Mouse (Mus musculus): ENCODE measurements around the gene Hist4h4.

Hist4h4 gene

DNA sequence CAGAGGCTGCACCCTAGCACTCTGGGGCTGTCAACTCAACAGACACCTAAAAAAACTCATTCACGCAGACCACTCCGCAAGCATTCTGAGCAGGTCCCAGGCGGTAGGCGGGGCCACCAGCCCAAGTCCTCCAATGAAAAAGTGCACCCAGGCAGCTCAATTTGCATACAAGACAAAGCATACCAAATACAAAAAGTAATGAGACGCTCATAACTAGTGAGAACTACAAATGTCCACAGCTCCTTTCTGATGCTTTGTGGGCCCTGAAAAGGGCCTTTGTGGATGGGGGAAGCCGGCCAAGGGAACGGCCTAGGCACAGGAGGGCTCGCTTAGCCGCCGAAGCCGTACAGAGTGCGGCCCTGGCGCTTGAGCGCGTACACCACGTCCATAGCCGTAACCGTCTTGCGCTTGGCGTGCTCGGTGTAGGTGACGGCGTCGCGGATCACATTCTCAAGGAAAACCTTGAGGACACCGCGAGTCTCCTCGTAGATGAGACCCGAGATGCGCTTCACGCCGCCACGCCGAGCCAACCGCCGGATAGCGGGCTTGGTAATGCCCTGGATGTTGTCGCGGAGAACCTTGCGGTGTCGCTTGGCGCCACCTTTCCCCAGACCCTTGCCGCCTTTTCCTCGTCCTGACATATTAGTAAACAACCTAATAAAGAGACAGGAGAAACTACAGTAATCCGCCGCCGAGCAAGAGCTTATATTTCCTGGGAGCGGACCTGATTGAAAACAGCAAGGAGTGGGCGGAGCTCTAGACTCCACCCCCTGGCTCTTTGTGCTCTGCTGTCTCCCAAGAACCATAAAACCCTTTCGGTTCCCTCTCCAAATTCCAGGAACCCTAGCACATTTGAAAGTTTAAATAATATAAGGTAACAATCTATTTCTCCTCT lies at the start of gene Hist4h4:
TSS of gene Hist4h4 (minus strand) at position 677 of the 895 bp plus-strand sequence.
- peak; percentile 96 for DNase-seq

DNA sequence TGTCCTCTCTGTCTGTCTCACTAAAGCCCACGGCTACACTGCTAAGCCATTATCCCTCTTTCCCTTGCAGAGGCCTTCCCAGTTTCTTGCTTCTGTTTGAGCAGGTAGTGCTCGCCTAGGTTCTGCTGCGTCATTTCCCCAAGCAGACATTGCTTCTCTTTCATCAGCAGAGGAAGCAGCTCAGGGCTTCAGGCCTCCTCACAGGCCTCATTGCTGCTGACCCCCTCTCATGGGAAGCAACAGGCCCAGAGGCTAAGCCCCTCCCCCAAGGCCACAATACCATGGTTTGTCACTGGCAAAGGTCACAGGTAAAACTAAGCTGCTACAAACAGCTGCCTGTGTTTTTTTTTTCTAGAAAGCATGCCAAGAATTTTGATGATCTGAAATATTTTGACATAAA lies 48.5 kb upstream of the Hist4h4 start:
- peak; percentile 46 for DNase-seq

DNA sequence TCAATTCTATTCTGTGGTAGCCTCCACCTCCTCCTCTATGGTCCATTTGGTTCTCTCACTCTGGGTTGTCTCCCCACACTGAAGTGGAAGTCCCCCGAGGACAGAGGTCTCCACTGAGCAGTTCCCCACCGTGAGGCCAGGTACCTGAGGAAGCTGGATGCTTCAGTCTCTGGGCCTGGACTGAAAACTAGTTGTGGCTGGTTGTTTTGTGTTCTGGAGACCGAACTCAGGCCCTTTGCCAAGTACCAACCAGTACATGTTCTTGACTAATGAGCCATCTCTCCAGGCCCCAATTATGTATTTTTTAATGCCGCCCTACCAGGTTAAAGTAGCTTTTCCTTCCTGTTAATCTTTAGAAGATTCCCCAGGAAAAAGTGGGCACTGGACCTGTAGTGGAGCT lies 48.1 kb upstream of the Hist4h4 start:
- DNase-seq = no peak

DNA sequence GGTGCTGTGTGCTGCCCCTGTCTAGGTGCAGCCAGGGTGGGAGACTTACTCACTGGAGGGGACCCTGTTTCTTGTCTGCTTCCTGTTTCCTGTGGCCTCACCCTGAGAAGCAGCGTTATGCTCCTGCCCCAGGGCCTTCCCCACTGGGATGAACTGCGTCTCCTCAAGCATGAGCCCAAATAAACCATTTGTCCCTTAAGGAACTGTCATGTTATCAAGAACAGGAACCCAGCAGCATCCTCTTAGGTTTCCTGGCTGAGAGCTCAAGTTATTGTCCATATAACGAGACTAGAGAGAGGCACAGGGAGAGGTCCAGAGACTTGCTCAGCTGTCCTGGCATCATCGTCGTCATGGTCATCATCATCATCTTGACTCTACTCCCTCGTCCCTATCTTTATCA lies 46.1 kb upstream of the Hist4h4 start:
- peak; percentile 34 for DNase-seq

DNA sequence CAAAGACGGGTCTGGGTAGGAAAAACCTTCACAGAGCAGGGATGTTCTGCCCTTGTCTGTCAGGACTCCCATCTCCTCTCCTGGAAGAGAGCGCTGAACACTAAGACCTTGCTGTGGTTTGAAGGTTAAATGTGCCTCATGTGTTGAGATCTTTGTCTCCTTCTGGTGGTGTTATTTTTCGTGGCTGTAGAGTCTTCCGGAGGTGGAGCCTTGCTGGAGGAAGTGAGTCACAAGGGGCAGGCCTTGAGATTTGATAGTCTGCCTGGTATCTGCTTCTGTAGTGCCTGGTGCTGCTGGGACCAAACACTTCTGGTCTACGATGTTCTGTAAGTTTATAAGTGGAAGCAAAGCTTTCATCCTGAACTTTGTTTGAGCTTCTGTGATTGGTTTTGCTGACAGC lies 44.8 kb upstream of the Hist4h4 start:
- no peak for DNase-seq

DNA sequence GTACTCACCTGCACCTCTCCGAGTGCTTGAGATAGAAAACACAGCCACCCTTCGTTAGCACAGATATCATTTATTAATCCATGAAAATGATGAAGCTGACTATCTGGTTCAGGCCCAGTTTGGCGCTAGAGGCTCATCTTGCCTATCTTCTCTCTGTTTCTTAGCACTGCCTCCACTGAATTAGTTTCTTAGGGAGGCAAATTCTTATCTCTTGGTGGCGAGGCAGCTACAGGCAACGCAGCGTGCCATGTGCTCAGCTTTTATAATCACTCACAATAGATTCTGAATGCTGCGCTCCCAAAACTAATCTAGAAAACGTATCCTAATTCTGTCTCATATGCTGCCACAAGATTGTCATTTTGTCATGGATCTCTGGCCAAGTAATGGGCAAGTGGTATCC lies 44.2 kb upstream of the Hist4h4 start:
- no peak for DNase-seq

DNA sequence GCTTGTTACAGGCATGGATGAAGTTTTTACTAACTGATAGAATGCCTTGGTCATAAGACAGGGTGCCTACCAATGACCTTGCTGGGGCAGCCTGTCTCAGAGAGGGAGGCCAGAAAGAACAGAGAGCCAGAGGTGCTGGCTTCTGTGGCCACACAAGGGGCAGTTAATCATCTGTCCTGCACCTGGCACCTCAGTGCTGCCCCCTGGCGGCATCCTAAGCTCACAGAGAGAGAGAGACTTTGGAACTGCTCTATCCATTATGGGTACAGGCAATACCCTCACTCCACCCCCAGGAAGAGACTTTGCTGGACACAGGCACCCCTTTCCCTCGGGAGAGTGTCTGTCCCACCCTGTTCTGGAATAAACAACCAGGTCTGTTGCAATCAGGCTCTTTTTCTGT lies 43.6 kb upstream of the Hist4h4 start:
- peak; percentile 85 for DNase-seq

DNA sequence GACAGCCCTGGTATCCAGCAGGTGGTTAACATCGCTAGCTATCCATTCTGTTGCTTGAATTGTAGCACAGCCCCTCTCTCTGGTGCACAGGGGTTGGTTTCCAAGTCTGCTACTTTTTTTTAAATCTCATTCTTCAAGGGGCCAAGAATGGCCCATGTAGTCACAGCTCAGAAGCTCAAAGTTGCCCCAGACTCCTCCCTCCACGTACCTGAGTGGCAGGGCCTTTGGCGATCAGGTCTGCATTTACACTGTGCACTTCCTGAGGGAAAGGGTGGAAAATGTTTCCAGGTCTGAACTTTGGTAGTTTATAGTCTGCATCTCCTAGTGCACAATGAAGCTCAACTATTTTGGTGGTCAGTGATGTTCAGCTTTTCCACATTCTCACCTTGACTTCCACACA lies 43.1 kb upstream of the Hist4h4 start:
- DNase-seq = no peak

DNA sequence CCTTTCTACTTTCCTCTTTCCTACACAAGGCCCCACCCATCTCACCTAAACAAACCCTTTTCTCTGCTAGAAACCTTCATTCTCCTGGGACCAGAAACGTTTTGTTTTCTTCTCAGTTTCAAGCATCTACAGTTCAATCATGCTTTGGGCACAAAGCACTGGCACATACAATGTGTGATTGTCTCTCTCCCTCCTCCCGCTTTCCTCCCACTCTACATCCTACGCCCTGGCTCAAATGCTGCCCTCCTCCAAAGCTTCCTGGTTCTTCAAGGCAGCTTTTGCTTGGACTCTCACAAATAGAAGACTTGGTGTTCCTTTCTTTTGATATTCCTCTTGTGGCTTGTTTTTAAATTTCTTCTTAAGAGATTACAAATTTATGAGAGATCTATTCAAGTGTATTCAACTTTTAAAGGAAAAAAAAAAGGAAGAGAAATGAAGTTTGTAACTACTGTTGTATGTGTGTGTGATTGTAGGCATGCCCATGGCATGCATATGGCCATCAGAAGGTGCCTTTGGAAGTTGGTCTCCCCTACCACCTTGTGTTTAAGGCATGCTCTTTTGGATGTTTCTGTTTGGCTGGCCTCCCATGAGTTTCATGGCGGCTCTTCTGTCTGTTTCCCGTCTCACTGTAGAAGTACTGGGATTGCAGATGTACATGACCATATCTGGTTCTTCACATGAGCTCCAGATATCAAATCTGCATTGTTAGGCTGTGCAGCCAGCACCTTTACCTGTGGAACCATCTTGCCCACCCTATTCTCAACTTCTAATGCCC lies 41.7 kb upstream of the Hist4h4 start:
- no peak for DNase-seq

DNA sequence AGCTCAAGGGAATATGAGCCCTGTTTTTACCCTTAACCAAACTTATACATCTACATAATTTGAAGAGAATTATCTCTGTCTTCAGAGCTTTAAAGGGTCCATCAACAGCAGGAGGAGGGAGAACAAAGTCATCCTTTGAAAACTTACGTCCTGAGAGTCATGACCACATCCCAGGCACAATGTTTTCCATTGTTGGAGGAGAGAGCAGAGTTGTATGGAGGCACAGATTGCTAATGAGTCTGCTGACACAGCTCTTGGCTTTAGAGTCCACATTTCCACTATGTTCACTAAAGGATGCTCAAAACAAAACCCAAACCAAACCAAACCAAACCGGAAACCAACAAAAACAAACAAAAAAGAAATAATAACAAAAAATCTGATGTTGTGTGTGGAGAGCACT lies 40.7 kb upstream of the Hist4h4 start:
- no peak for DNase-seq

DNA sequence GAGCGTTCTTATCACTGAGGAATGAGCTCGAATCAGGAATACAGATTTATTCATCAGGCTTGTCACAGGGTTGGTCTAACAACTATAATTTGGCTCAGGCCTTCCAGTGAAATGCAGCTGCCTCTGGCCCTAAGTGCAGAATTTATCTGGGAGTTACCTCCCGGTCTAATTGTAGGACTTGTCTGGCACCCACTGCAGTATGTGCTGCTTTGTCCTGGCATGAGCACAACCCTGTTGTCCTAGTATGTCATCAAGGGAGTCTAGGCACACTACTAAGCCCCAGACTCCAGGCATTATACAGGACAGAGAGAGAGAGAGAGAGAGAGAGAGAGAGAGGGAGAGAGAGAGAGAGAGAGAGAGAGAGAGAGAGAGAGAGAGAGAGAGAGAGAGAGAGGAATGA lies 33.1 kb upstream of the Hist4h4 start:
- DNase-seq = no peak

DNA sequence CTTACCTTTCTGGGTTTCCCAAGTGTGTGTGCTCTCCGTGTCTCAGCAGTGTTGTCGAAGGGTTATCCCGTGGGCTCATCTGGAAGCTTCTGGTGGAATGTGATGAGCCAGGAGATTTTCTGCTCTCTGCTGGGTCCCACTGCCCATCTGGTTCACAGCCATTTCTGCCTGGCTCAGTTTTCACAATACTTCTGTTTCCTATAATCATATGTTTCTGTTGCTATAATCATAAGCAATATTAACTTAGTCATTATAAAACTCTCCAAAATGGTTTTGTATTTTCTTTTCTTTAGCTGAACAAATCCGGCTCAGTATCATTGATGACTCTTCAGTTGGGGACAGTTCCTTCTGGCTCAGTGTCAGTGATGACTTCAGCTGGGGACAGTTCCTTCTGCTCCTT lies 31.1 kb upstream of the Hist4h4 start, which contains the start of gene Smco3:
TSS of gene Smco3 (minus strand) at position 101 of the 400 bp plus-strand sequence.
- DNase-seq = no peak

DNA sequence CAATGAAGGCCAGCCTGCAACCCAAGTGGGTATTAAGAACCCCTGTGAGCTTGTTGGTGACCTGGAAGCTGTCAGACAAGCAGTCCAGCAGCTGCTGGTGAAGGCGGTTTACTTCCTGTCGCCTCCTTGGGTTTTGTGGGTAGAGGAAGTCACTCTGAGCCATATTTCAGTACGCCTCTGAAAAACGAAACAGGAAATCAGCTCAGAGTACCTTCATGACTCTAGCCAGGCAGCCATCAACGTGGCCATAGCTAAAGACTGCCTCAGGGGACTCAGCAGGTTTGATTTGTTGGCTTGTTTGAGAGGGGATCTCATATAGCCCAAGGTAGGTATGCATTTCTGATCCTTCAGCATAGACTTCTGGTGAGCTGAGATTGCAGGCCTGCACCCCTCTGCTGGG lies 27.5 kb upstream of the Hist4h4 start:
- peak; percentile 48 for DNase-seq

DNA sequence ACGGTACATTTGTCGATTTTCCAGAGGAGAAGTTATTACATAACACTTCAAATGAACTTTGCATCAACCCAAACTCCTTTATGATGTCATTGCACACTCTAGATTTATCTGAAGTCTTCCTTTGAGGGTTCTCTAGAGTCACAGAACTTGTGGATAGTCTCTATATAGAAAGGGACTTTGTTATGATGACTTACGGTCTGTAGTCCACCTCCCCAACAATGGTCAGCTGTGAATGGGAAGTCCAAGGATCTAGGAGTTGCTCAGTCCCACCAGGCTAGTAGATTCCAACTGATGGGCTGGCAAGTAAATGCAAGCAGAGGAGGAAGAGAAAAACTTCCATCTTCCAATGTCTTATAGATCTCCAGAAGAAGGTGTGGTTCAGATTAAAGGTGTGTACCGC lies 24.5 kb upstream of the Hist4h4 start:
- DNase-seq = no peak

DNA sequence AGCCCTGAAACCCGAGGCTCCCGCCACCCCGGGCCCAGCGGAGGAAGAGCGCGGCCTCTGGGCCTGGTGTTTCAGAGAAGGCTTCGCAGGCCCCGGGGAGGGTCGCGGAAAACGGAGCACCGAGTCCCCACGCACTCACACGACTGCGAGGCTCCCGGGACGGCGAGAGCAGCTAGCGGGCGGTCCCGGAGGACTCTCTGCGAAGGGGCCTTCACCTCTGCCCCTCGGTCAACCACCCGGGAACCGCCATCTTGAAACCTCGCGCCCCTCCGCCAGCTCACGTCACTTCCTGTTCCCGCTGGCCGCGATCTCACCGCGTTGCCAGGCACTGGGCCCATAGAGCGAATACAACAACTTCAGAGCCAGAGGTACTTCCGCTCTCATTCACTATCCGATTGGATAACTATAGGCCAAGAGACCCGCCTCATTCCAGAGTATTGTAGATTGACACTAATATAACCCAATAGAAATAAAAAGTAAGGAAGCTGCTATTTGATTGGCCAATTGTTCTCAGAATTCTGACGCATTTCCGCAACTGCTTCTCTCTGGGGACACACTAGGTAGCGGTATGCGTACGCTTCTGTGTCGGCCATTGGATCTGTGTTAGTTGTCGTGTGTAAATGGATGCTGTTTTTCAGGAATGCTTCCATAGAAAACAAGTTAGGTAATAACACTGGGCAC lies 23.8 kb upstream of the Hist4h4 start, which contains the start of gene Wbp11:
TSS of gene Wbp11 (minus strand) at position 353 of the 681 bp plus-strand sequence.
- peak; percentile 92 for DNase-seq

DNA sequence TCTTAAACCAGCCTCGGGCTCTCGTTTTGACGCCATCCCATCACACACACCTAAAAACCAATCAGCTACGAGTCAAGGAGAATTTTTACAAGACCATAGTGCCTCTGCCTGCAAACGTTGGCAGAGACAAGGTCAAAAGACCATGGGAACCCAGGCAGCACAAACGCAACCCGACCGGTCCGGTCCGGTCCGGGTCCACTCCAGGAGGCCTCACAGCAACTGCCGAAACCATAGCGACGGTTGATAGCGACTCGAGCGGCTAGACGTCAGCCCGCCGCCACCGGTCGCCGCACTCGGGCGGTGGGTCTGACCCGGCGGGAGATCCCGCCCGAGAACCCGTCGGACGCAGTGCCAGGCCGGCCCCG lies 23.3 kb upstream of the Hist4h4 start, which contains the start of gene BC049715:
TSS of gene BC049715 (plus strand) at position 111 of the 365 bp plus-strand sequence.
- DNase-seq = no peak

DNA sequence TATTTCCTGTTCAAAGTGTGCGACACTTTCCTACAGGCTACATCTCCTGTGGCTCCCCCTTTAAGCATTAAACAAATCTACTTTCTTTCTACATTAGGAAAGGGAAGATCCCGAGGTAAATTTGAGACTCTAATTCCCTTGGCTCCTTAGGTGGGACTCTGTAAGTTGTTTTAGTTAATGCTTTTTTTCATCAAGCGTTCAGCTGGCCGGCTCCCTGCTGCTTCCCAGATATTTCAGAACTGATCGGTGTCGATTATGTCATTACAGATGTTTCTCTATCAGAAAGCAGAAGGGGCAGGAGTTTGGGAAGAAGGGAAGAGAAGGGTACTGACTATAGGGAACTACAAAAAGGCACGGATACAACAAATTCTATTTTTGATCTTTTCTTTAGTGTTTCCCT lies 22.9 kb upstream of the Hist4h4 start:
- no peak for DNase-seq

DNA sequence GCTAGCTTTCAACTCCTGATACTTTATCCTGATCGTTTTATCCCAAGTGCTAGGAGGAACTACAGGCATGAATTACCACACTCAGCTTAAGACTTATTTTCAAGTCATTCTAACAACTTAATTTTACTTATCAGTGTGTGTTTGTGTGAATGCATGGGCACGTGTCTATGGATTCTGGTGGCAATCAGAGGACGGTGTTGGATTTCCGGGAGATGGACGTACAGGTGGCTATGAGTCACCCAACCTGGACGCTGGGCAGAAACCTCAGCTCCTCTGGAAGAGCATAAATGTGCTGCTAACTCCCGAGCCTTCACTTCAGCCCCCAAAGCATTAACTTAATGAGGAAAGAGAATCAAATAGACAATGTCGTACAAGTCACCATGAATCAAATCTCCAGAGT lies 20.8 kb upstream of the Hist4h4 start:
- no peak for DNase-seq

DNA sequence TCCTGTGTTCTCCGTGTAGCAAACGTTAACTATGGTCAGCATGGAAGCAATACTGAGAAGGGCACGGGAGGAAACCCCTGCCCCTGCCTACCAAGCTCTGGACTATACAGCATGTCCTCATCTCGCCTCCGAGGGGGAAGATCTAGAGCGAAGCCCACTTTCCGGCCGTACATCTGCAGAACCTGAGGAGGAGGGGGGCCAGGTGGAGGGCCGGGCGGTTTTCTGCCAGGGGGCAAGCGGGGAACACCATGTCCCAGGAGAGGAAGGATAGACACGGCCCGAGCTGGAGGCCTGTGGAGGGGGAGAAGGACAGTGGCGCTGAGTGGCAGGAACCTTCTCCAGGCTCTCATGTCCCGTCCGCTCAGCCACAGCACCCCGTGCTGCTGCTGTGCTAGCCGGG lies 16.9 kb upstream of the Hist4h4 start:
- no peak for DNase-seq

DNA sequence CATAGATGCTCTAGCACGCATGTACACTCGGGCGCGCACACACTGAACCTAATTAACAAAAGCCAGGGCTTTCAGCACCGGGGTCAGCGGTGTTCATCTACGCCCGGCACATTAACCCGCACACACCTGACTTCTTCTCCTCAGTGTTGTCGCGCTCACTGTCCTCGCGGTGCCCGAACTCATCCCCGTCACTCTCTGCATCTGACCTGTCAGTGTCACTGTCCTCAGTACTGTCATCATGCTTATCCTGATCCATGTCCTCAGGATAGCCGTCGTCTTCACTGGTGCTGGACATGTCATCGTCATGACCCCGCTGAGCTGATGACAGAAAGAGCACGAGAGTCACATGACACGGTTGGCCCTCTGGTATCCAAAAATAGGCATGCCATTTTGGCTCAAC lies 16.2 kb upstream of the Hist4h4 start:
- DNase-seq = no peak

DNA sequence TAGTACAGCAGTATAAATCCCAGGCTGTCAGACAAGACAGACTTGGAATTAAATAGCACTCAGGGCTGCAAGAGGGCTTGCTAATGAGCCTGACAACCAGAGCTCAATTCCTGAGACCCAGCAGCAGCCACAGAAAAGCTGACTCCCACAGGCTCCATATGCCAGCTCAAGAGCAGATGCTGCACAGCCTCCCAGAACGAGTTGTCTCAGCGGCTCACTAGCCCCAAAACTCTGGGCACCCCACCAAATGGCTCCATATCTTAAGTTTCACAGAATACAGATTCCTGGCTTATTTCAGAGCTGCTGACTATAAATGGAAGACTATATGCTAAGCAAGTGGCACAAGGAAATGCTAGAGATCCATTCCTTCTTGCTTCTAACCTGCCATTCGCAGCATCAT lies 13.3 kb upstream of the Hist4h4 start:
- DNase-seq = no peak

DNA sequence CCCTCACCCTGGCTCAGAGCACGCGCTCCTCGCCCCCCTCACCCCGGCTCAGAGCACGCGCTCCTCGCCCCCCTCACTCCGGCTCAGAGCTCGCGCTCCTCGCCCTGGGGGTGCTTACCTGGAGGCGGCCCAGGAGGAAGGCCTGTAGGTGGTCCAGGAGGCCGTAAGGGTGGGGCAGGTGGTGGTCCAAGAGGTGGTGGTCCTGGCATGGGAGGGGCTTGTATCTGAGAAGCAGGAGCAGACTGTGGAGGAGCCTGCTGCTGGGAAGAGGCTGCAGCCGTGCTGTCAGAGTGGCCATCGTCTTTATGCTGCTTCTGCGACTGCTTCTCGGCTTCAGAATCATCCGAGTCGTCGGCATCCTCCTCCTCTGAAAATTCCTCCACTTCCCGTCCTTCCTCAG lies 12.6 kb upstream of the Hist4h4 start:
- no peak for DNase-seq

DNA sequence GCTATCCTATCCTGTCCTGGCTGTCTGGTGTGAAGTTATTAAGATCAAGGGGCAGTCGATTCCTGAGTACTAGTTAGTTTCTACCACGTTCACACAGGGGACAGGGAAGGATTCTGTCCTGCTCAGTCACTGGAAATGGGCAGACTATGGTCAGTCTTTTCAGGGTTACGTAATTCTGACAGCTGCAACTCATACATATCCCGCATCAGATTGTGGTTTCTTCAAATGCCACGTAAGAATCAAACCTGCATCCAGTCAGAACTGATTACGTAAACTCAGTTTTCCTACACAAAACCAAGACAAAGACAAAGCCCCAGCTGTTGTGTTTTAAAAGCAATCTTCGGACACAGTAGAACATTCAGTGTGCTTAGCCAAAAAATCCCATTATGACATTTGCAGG lies 11.2 kb upstream of the Hist4h4 start:
- DNase-seq = no peak
